Mouse (Mus musculus) CH12.LX (cell line): Measurements from ENCODE around the gene Tank.
A peak's percentile ranks its signal among the peaks of the same experiment; 100 is the strongest.

Source experiments
- CHD2 ChIP-seq: IDR thresholded peaks from 2 replicates; pipeline ENCODE4 v1.6.1; 2011; ENCODE audit warnings: low read length, improper control_type of control experiment
- CTCF ChIP-seq, 2 experiments: IDR thresholded peaks in 1 of 2; conservative IDR thresholded peaks in 1 of 2; 2 replicates each; pipeline ENCODE4 v1.5.1; 2011 to 2012; ENCODE audit warnings: low read depth in 2 of 2, low read length in 2 of 2, improper control_type of control experiment in 1 of 2, inconsistent platforms in 1 of 2, mild to moderate bottlenecking in 1 of 2, moderate library complexity in 1 of 2
- EP300 ChIP-seq: IDR thresholded peaks from 2 replicates; pipeline ENCODE4 v1.6.1; 2011; ENCODE audit warnings: low read length, improper control_type of control experiment
- ETS1 ChIP-seq: conservative IDR thresholded peaks from 2 replicates; pipeline ENCODE4 v1.6.1; 2012; ENCODE audit warnings: low read depth, mild to moderate bottlenecking, inconsistent platforms, low read length, improper control_type of control experiment, moderate library complexity
- KAT2A ChIP-seq: IDR thresholded peaks from 2 replicates; pipeline ENCODE4 v1.6.1; 2012; ENCODE audit warnings: low read length, improper control_type of control experiment, inconsistent platforms; ENCODE audit not compliant: insufficient replicate concordance
- MAFK ChIP-seq: IDR thresholded peaks from 2 replicates; pipeline ENCODE4 v1.6.1; 2011; ENCODE audit warnings: low read length, improper control_type of control experiment; ENCODE audit not compliant: insufficient replicate concordance
- NELFE ChIP-seq: IDR thresholded peaks from 2 replicates; pipeline ENCODE4 v1.6.1; 2011; ENCODE audit warnings: low read depth, low read length, improper control_type of control experiment
- POLR2A ChIP-seq: IDR thresholded peaks from 2 replicates; pipeline ENCODE4 v1.6.1; 2011; ENCODE audit warnings: low read depth, mild to moderate bottlenecking, improper control_type of control experiment, low read length
- RAD21 ChIP-seq: IDR thresholded peaks from 2 replicates; pipeline ENCODE4 v1.6.1; 2011; ENCODE audit warnings: low read depth, mild to moderate bottlenecking, low read length, improper control_type of control experiment, moderate library complexity
- TCF12 ChIP-seq: IDR thresholded peaks from 2 replicates; pipeline ENCODE4 v1.6.1; 2014; ENCODE audit warnings: low read depth, mild to moderate bottlenecking, inconsistent platforms, low read length, improper control_type of control experiment
- UBTF ChIP-seq: IDR thresholded peaks from 2 replicates; pipeline ENCODE4 v1.6.1; 2012; ENCODE audit warnings: low read depth, mild to moderate bottlenecking, inconsistent platforms, low read length, improper control_type of control experiment, moderate library complexity
- USF2 ChIP-seq: conservative IDR thresholded peaks from 2 replicates; pipeline ENCODE4 v1.6.1; 2011; ENCODE audit warnings: low read depth, low read length, improper control_type of control experiment
- ZC3H11A ChIP-seq: IDR thresholded peaks from 2 replicates; pipeline ENCODE4 v1.6.1; 2012; ENCODE audit warnings: low read depth, mild to moderate bottlenecking, inconsistent platforms, low read length, improper control_type of control experiment

DNA sequence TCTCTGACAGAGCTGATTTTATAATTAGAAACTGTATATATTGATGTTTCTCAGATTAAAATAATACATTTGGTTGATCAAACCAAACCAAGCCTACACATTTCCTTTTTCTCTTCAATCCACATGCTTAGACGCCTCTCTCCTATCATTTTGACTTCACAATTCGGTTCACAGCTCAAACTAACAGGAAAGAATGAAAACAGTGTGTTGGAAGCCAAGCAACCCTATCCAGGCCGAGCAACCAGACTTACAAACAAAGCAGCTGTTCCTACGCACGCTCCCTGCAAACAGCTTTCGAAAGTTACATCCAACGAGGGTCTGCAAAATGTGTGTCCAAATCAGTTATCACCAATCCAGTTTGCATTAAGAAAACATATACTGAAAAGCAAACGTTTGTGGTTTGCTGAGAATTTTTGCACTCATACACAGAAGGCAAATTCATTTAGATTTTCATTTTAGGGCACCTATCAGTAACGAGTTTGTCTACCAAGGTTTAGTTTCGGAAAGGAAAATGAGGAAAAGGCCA is 2.2 kb downstream of the Tank start:
- no peak for TF ChIP-seq USF2
- no peak for TF ChIP-seq TCF12
- no peak for TF ChIP-seq CTCF (conservative IDR thresholded peaks at IDR 0.05 in 1 of 2, IDR thresholded peaks at IDR 0.05 in 1 of 2; ENCODE audit: low read depth in 2 of 2, low read length in 2 of 2)
- no peak for TF ChIP-seq POLR2A
- no peak for TF ChIP-seq ZC3H11A
- no peak; the same call in 1 of the 2 replicates for TF ChIP-seq EP300
- TF ChIP-seq MAFK, result 0 out of 2 replicates have a peak, but pooled peaks have one; percentile 9
- TF ChIP-seq KAT2A, result no peak
- TF ChIP-seq ETS1, result no peak
- TF ChIP-seq RAD21, result no peak
- no peak for TF ChIP-seq UBTF
- no peak for TF ChIP-seq NELFE
- no peak for TF ChIP-seq CHD2
